Mouse (Mus musculus) heart, embryonic 16.5 days (tissue): ENCODE measurements around the gene Srrd. TPM values are rescaled to one million over a fixed set of nuclear protein-coding genes. Genes with fewer than 3 reads are reported as not detected.

ENCODE experiments used
- ATAC-seq: fragments of 200-750 bp; cut with Nextera tagmentation; replicated peaks from 2 replicates; pipeline ENCODE4 v1.8.0; 2017; ENCODE audit warnings: moderate number of reproducible peaks; ENCODE audit not compliant: insufficient read depth, low FRiP score; ENCODE audit errors: extremely low read depth
- H3K27ac ChIP-seq: fragments of 300-500 bp; sonication (generic); 2 replicates; pipeline ENCODE4 v1.5.1; 2014; ENCODE audit warnings: mild to moderate bottlenecking, low read length, control low read depth, moderate library complexity
- H3K27me3 ChIP-seq: fragments of 300-500 bp; sonication (generic); 2 replicates; pipeline ENCODE4 v1.6.1; 2014; ENCODE audit warnings: low read length, mixed read lengths; ENCODE audit not compliant: control insufficient read depth, insufficient read depth
- H3K36me3 ChIP-seq: fragments of 300-500 bp; sonication (generic); 2 replicates; pipeline ENCODE4 v1.6.1; 2014; ENCODE audit not compliant: control insufficient read depth, insufficient read depth
- H3K4me1 ChIP-seq: fragments of 300-500 bp; sonication (generic); 2 replicates; pipeline ENCODE4 v1.6.1; 2014; ENCODE audit warnings: low read length, mixed read lengths; ENCODE audit not compliant: control insufficient read depth, insufficient read depth
- H3K4me2 ChIP-seq: fragments of 300-500 bp; sonication (generic); 2 replicates; pipeline ENCODE4 v1.6.1; 2014; ENCODE audit warnings: low read depth, mild to moderate bottlenecking, control low read depth, low read length
- H3K4me3 ChIP-seq: fragments of 300-500 bp; sonication (generic); 2 replicates; pipeline ENCODE4 v1.5.1; 2014; ENCODE audit warnings: mild to moderate bottlenecking, control low read depth, low read length
- H3K9ac ChIP-seq: fragments of 300-500 bp; sonication (generic); 2 replicates; pipeline ENCODE4 v1.6.1; 2014; ENCODE audit warnings: low read length, control low read depth
- H3K9me3 ChIP-seq: fragments of 300-500 bp; sonication (generic); replicated peaks from 2 replicates; pipeline ENCODE4 v1.6.1; 2016; ENCODE audit warnings: low read length; ENCODE audit not compliant: control insufficient read depth
- WGBS: fragments of 180-500 bp; shearing (Covaris S2); extraction: QIAGEN DNeasy Blood & Tissue Kit; methylation state at CpG from one replicate; pipeline ENCODE4 v1.1.7; 2014; 5-methylcytosine and 5-hydroxymethylcytosine counted together
- polyA plus RNA-seq: library from polyadenylated mRNA; unstranded; fragments of >200 nt; fragmentation: Nextera tagmentation; extraction: Ambion mirVana; gene quantifications from 2 replicates; pipeline ENCODE4 v1.2.1, GENCODE M21; 2015

Gene Srrd
- polyA plus RNA-seq = 23.5 and 24.7 TPM in 2 replicates

DNA sequence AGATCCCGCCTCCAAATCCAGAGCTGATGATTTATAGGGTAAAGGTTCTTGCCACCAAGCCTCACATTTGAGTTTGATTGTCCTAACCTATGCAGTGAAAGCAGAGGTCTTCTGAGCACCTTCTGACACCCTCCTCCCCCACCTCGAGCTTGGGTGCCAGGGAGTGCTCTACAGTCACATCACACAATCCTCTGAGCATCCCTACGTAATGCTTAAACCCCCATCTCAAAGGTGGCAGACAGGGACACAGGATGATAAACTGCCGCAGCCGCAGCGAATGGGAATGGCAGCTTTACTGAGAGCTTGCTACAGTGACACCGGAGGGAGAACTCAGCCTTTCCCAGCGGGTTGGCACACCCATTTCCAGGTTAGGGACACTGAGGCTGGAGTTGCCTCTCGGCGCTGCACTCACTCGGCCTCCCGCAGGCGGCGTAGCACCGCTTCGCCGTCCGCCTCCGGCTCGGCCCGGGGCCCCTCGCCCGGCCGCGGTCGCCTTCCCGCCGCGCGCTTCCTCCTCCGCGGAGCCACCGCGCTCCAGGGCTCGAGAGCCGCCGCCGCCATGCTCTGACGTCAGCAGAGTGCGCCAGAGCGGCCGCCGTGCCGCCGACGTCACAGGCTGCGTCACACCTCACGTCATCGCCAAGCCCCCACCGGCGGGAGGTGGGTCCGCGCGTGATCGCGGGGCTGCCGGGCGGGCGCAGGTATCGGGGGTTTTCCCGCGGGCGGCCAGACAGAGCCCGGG lies at the start of gene Srrd, which contains the start of gene Hps4:
Gene Srrd (minus strand): TSS at position 578 of the 742 bp plus-strand sequence.
Gene Hps4 (plus strand): TSS at position 621 of the 742 bp plus-strand sequence.
- H3K9ac ChIP-seq = peak within 1 kb of the TSS; percentile 90
- peak within 1 kb of the TSS; percentile 15; the same call in 1 of the 2 replicates for H3K27ac ChIP-seq
- H3K27me3 ChIP-seq = no peaks in the 10 kb centered on the region
- H3K9me3 ChIP-seq = no peaks in the 10 kb centered on the region
- peaks cover 10% of the 10 kb centered on the region for H3K36me3 ChIP-seq
- 2% methylated on average over 63 of the region's 64 CpGs for WGBS
- H3K4me1 ChIP-seq = peaks cover 15% of the 10 kb centered on the region
- H3K4me2 ChIP-seq = peak within 1 kb of the TSS; percentile 93
- peak within 1 kb of the TSS; percentile 74 for H3K4me3 ChIP-seq
- ATAC-seq = peak; percentile 75

DNA sequence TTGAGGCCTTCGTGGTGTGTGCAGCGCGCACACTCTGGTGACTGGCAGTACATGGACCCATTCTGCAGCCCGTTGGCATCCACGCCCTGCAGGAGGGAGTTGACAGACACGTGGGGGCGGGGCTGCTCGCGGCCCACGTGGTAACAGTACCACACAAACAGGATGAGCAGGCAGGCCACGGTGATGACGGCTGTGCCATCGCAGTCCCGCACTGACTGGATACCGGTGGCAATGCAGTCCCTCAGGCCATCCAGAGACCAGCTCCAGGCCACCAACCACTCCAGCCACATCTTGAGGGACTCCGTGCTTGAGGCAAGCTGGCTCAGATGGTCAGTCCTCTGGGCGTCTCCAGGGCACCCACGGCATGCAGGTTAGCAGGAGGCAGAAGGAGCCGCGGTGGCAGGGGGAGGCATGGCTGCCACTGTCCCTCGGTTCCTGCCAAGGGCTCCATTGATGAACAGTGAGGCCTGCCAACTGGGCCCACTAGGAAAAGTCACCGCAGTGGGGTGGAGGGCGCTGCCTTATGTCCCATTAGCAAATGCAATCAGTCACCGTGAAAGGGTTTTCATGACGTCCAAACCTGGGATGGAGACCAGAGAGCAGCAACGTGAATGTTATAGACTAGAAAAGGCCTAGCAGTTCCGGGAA lies 49.0 kb upstream of the Srrd start:
- Histone ChIP-seq H3K27ac (no peak overlapping the region), H3K36me3 (no peaks in the 10 kb centered on the region), H3K4me2 (no peak overlapping the region), H3K4me1 (peaks cover 6% of the 10 kb centered on the region; the same call in 1 of the 2 replicates), H3K4me3 (no peak overlapping the region), H3K27me3 (peaks cover 57% of the 10 kb centered on the region), H3K9ac (no peak overlapping the region), H3K9me3 (no peaks in the 10 kb centered on the region)
- WGBS = 50% methylated on average over 27 of the region's 27 CpGs
- no peak for ATAC-seq

DNA sequence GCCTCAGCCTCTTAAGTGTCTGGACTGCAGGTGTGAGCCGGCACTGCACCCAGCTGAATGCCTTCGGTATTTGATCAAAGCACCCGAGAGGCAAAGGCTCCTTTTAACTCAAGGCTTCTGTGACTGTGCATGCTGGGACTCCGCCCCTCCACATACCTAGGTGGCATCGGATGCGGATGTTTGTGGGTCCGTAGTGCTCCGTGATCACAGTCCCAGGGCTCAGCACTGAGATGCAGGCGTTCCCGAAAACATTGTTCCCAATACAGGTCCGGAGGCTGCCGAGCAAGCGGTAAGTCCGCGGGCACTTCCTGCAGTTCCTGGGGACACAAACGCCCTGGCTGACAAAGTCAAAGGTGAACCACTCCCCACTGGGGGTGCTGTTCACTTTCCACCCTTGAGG lies 48.2 kb upstream of the Srrd start:
- Histone ChIP-seq H3K4me3 (no peak overlapping the region), H3K9me3 (no peaks in the 10 kb centered on the region), H3K36me3 (no peaks in the 10 kb centered on the region), H3K27ac (no peak overlapping the region), H3K4me2 (no peak overlapping the region), H3K27me3 (peaks cover 57% of the 10 kb centered on the region), H3K9ac (no peak overlapping the region), H3K4me1 (peaks cover 6% of the 10 kb centered on the region; the same call in 1 of the 2 replicates)
- WGBS = 36% methylated on average over 16 of the region's 16 CpGs
- ATAC-seq = no peak

DNA sequence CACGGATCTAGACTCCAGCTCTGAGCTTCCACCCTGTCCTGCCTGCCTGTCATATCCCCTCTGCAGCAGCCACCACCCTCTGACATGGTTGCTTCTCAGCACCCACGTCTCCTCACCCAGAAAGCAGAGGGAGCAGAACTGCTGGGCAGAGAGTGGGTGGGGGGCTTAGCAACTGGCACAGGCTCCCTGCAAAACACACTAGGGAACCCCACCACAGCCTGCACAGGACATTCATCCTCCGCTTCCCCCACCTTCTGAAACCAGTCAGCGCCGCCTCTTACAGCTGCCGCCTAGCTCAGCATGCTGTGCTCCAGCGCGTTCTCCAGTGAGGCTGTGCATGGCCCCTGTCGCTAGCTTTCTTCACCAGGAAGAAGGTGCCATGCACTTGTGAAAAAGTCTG lies 46.5 kb upstream of the Srrd start:
- Histone ChIP-seq H3K4me2 (no peak overlapping the region), H3K27ac (no peak overlapping the region), H3K9ac (no peak overlapping the region), H3K36me3 (no peaks in the 10 kb centered on the region), H3K4me1 (peaks cover 4% of the 10 kb centered on the region; the same call in 1 of the 2 replicates), H3K9me3 (no peaks in the 10 kb centered on the region), H3K27me3 (peaks cover 40% of the 10 kb centered on the region), H3K4me3 (no peak overlapping the region)
- no peak for ATAC-seq
- 73% methylated on average over 9 of the region's 9 CpGs for WGBS

DNA sequence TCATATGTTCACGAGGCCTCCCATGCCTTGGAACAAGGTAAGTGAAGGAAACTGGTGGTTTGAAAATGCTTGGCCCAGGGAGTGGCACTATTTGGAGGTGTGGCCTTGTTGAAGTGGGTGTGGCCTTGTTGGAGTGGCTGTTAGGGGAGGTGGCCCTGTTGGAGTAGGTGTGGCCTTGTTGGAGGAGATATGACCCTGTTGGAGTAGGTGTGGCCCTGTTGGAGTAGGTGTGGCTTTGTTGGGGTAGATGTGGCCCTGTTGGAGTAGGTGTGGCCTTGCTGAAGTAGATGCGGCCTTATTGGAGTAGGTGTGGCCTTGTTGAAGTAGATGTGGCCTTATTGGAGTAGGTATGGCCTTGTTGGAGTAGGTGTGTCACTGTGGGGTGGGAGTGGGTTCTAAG lies 43.1 kb upstream of the Srrd start:
- Histone ChIP-seq H3K4me3 (no peak overlapping the region), H3K27me3 (peaks cover 8% of the 10 kb centered on the region), H3K36me3 (no peaks in the 10 kb centered on the region), H3K4me2 (no peak overlapping the region), H3K9ac (no peak overlapping the region), H3K9me3 (no peaks in the 10 kb centered on the region), H3K27ac (no peak overlapping the region), H3K4me1 (no peaks in the 10 kb centered on the region)
- no peak for ATAC-seq
- WGBS = 79% methylated on average over 2 of the region's 2 CpGs

DNA sequence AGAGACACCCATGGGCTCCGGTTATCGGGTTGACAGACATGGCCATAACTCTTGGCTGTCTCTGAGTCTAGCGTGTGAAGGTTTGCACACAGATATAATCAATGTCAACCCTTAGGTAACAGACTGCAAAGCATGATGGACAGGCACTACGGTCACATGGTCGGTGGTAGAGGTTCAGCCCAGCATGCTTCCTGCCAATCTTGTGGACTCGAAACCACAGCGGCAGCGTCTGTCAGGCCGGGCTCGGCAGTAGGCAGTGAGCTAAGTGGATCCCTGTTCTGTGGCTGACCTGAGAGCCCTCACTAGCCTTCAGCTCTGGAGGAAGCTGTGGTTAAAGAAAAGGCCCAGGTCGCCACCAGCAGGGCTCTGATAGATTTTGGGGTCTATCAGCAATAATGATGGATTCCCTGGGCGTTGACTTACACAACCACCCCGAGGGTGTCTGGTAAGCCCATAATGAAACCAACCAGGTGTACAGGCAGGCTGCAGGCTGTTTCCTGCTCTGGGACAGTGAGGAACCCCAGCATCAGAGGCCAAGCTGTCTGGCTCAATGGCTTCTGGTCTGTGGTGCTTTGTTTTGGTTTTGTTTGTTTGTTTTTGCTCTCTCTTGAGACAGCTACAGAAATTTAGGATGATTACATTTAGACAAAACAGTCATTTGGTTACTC lies 42.1 kb upstream of the Srrd start:
- no peak overlapping the region for H3K27ac ChIP-seq
- H3K4me2 ChIP-seq = no peak overlapping the region
- ATAC-seq = no peak
- WGBS = 81% methylated on average over 13 of the region's 13 CpGs
- H3K9me3 ChIP-seq = no peaks in the 10 kb centered on the region
- peaks cover 6% of the 10 kb centered on the region for H3K27me3 ChIP-seq
- H3K4me3 ChIP-seq = no peak overlapping the region
- H3K4me1 ChIP-seq = no peaks in the 10 kb centered on the region
- no peaks in the 10 kb centered on the region for H3K36me3 ChIP-seq
- no peak overlapping the region for H3K9ac ChIP-seq

DNA sequence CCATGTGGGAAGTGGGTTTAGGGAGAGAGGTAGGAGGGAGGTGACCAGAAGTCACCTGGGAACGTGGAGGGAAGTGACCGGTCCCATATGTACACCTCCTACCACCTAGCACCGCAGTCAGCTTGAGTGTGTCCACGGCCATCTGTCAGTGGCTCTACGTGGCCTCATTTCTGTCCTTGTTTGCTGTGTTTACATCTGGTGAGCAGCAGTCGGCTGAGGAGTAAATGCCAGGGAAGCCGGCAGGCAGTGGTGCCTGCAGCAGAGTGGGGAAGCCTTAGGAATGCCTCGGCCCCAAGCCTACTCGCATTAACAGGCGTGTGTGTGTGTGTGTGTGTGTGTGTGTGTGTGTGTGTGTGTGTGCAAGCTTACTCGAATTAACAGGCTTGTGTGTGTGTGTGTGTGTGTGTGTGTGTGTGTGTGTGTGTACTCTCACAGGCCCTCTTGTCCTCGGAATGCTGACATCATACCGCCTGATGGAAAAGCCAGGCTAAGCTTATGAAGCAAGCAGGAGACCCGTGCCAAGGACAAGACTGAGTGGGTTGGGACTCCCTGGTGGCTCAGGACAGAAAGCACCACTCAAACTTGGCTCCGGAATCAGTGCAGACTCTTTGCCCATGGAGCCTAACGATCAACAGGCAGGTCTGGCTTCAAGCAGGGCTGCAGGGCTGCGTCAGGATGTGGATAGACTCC lies 39.9 kb upstream of the Srrd start:
- no peak overlapping the region for H3K9ac ChIP-seq
- no peak overlapping the region for H3K27ac ChIP-seq
- no peak for ATAC-seq

DNA sequence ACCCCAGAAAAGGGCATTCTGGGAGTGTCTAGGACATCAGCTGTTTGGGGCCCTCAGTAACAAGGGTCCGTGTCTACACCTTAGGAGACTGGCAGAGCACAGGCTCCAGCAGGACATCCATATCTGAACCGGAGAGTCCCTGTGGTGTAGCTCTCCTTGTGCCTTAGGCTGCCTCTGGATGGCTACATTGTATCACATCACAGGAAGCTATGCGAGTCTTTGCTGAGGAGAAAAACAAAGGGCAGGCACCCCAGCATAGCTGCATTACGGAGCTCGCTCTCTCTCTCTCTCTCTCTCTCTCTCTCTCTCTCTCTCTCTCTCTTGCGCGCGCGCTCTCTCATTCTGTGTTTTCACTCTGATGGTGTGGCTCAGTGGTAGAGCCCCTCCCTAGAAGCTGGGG lies 39.2 kb upstream of the Srrd start:
- WGBS = 59% methylated on average over 9 of the region's 9 CpGs
- no peak overlapping the region for H3K9ac ChIP-seq

More for the DNA sequence above, 39.9 kb upstream of the Srrd start:
- no peak overlapping the region for H3K4me3 ChIP-seq
- H3K4me1 ChIP-seq = no peaks in the 10 kb centered on the region
- H3K9me3 ChIP-seq = no peaks in the 10 kb centered on the region
- H3K4me2 ChIP-seq = no peak overlapping the region
- WGBS = 53% methylated on average over 15 of the region's 17 CpGs
- H3K27me3 ChIP-seq = no peaks in the 10 kb centered on the region; the same call in 1 of the 2 replicates
- no peaks in the 10 kb centered on the region for H3K36me3 ChIP-seq

More for the DNA sequence above, 39.2 kb upstream of the Srrd start:
- Histone ChIP-seq H3K36me3 (no peaks in the 10 kb centered on the region), H3K4me1 (no peaks in the 10 kb centered on the region), H3K27ac (no peak overlapping the region), H3K4me2 (no peak overlapping the region), H3K4me3 (no peak overlapping the region), H3K9me3 (no peaks in the 10 kb centered on the region), H3K27me3 (no peaks in the 10 kb centered on the region)
- no peak for ATAC-seq
